In genomic region chr5:119072712-119073111, GRCm38 (mm10) we compare ENCODE assay signal across 31 mouse cellular contexts.
"Had no signal": no experiment of that assay in that cellular context is flagged by ENCODE, and none has a peak within 500 bp of the region (broad histone marks: within the 10 kb centered on the region; RNA-seq: fewer than 3 reads in every experiment).

No protein-coding gene starts in this region.

- H3K4me2 ChIP-seq: limb, embryonic 12.5 days; limb, embryonic 13.5 days; limb, embryonic 15.5 days; liver, embryonic 11.5 days; liver, embryonic 12.5 days; liver, embryonic 13.5 days; liver, embryonic 15.5 days; lung, embryonic 14.5 days; lung, embryonic 15.5 days; midbrain, embryonic 11.5 days; midbrain, embryonic 12.5 days; midbrain, embryonic 13.5 days; midbrain, embryonic 15.5 days had no signal

- H3K27ac ChIP-seq: limb, embryonic 10.5 days; limb, embryonic 12.5 days; limb, embryonic 13.5 days; limb, embryonic 15.5 days; liver, embryonic 12.5 days; liver, embryonic 13.5 days; liver, embryonic 14.5 days; liver, embryonic 15.5 days; lung, embryonic 15.5 days; macrophage; midbrain, embryonic 10.5 days; midbrain, embryonic 12.5 days; midbrain, embryonic 13.5 days; midbrain, embryonic 15.5 days had no signal

- H3K9ac ChIP-seq: limb, embryonic 12.5 days; limb, embryonic 13.5 days; limb, embryonic 15.5 days; liver, embryonic 12.5 days; liver, embryonic 13.5 days; liver, embryonic 14.5 days; liver, embryonic 15.5 days; liver, postnatal 0 days; lung, embryonic 14.5 days; lung, embryonic 15.5 days; midbrain, embryonic 12.5 days; midbrain, embryonic 13.5 days; midbrain, embryonic 15.5 days had no signal

- ATAC-seq: liver, embryonic 12.5 days; liver, postnatal 0 days; lung, postnatal 0 days; midbrain, embryonic 13.5 days; midbrain, embryonic 15.5 days; midbrain, embryonic 16.5 days had no signal

- H3K36me3 ChIP-seq: limb, embryonic 10.5 days; limb, embryonic 12.5 days; limb, embryonic 13.5 days; limb, embryonic 15.5 days; liver, embryonic 12.5 days; liver, embryonic 13.5 days; liver, embryonic 15.5 days; lung, embryonic 15.5 days; midbrain, embryonic 10.5 days; midbrain, embryonic 12.5 days; midbrain, embryonic 13.5 days; midbrain, embryonic 15.5 days had no signal

- H3K27me3 ChIP-seq: liver, embryonic 12.5 days; liver, embryonic 13.5 days; liver, embryonic 15.5 days; lung, embryonic 15.5 days; megakaryocyte, embryonic 14.5 days; midbrain, embryonic 12.5 days; midbrain, embryonic 15.5 days had no signal

- H3K4me3 ChIP-seq: limb, embryonic 10.5 days; limb, embryonic 12.5 days; limb, embryonic 13.5 days; limb, embryonic 15.5 days; liver, embryonic 12.5 days; liver, embryonic 13.5 days; liver, embryonic 15.5 days; lung, embryonic 15.5 days; megakaryocyte, embryonic 14.5 days; midbrain, embryonic 10.5 days; midbrain, embryonic 12.5 days; midbrain, embryonic 13.5 days; midbrain, embryonic 15.5 days; myocyte had no signal

- H3K9me3 ChIP-seq: limb, embryonic 10.5 days; limb, embryonic 12.5 days; limb, embryonic 15.5 days; liver, embryonic 12.5 days; liver, embryonic 13.5 days; liver, embryonic 15.5 days; lung, embryonic 15.5 days; midbrain, embryonic 10.5 days; midbrain, embryonic 12.5 days; midbrain, embryonic 13.5 days; midbrain, embryonic 15.5 days had no signal

- H3K4me1 ChIP-seq: limb, embryonic 10.5 days; limb, embryonic 12.5 days; limb, embryonic 13.5 days; limb, embryonic 15.5 days; liver, embryonic 12.5 days; liver, embryonic 13.5 days; liver, embryonic 15.5 days; lung, embryonic 15.5 days; megakaryocyte, embryonic 14.5 days; midbrain, embryonic 10.5 days; midbrain, embryonic 12.5 days; midbrain, embryonic 13.5 days; midbrain, embryonic 15.5 days had no signal

- DNase-seq: left cerebral cortex, postnatal 4 days; liver; liver, embryonic 13.5 days; liver, postnatal 0 days; lung, adult 18-20 months; lung, adult 2 months; lung, embryonic 14.5 days; lung, postnatal 10 days; lung, postnatal 14 days; lung, postnatal 36 days; lung, postnatal 4 days; midbrain, embryonic 14.5 days had no signal
